Mouse (Mus musculus): Measurements from ENCODE around the gene Rdx. TPM values are rescaled to one million over a fixed set of nuclear protein-coding genes. Genes with fewer than 3 reads are reported as not detected.

The Rdx gene
- polyA plus RNA-seq, 1 experiment from 2014 or later = 148 TPM

DNA sequence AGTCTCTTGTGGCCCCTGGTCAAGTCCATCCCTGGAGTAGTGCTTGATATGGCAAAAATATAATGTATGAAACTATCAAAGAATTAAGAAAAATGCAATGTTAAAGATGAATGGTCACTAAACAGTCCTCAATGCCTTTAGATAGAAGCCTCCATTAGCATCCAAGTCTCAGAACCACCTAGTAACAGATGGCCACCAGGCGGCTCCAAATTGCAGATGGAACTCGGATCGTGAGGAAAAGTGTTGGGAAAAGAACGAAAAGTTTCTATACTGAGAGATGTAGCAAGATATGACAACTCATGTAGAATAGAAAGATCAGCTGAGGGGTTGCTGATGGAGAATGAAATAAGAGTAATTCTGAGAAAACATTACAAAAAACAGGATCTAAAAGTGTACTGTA, 83.4 kb downstream of the Rdx start:
- peaks cover 11% of the 10 kb centered on the region for H3K36me3 ChIP-seq
- ATAC-seq (ENCODE audit: low FRiP score, low read depth) = no peak
- no peaks in the 10 kb centered on the region for H3K9me3 ChIP-seq
- H3K4me1 ChIP-seq = no peaks in the 10 kb centered on the region
- no peak overlapping the region for H3K9ac ChIP-seq
- WGBS = 69% methylated on average over 4 of the region's 4 CpGs
- no peak overlapping the region for H3K27ac ChIP-seq
- no peaks in the 10 kb centered on the region for H3K27me3 ChIP-seq
- H3K4me2 ChIP-seq (replicated peaks) = no peak overlapping the region
- H3K4me3 ChIP-seq = no peak overlapping the region

DNA sequence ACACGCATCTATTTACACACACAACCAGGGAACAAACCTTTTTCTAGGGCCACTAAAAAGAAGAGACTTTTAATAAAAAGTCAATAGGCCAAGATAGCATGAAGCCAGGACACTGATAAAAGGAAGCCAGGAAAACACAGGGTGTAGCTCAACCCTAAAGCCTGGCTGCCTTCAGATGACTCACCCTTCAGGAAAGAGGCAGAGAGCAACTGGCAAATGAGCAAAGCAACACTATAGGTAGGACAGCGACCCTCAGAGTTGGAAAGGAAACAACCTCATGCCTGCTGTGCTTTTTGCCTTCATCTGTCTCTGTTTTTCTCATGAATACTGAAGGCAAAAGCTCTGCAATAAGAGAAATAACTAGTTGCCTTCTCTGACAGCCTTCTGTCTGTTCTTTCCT, 85.8 kb downstream of the Rdx start:
- H3K4me1 ChIP-seq = no peaks in the 10 kb centered on the region
- no peak overlapping the region for H3K4me3 ChIP-seq
- WGBS = 83% methylated on average over 2 of the region's 2 CpGs
- H3K9ac ChIP-seq = no peak overlapping the region
- H3K9me3 ChIP-seq = no peaks in the 10 kb centered on the region
- H3K36me3 ChIP-seq = 0 out of 2 replicates have a peak, but pooled peaks cover 4% of the 10 kb centered on the region
- no peak for ATAC-seq (ENCODE audit: low FRiP score, low read depth)
- H3K27me3 ChIP-seq = no peaks in the 10 kb centered on the region
- no peak overlapping the region for H3K4me2 ChIP-seq (replicated peaks)
- H3K27ac ChIP-seq = no peak overlapping the region

Small RNAs within 50 kb of the gene (microRNA-seq; reads per million reads assigned to microRNA genes)
- not detected for gene Gm27686
- gene Mir6244 = not detected

Other genes starting within 250 kb of the Rdx start
- 63.6 and 64.3 TPM in 2 replicates for gene Fdx1, start 83.6 kb upstream of the Rdx start, polyA plus RNA-seq (2015; fragmentation: Nextera tagmentation; extraction: Ambion mirVana)
- gene Zc3h12c, start 121.4 kb downstream of the Rdx start, polyA plus RNA-seq (2015; fragmentation: Nextera tagmentation; extraction: Ambion mirVana) = 2.7 and 3.1 TPM in 2 replicates

All from limb, embryonic 13.5 days (tissue).